Mouse (Mus musculus): ENCODE data around the gene Wars. TPM values are rescaled to one million over a fixed set of nuclear protein-coding genes. Genes with fewer than 3 reads are reported as not detected.

Gene Wars
- polyA plus RNA-seq, 1 experiment from 2014 or later, result 103 TPM

GRCm38 (mm10) chr12:108905620-108906302 is 11.8 kb upstream of the Wars start:
- Histone ChIP-seq H3K27me3 (no peaks in the 10 kb centered on the region), H3K9ac (no peak overlapping the region), H3K9me3 (replicated peaks) (no peaks in the 10 kb centered on the region), H3K27ac (peak overlapping the region; percentile 68), H3K4me3 (no peak overlapping the region), H3K4me2 (no peak overlapping the region), H3K36me3 (ENCODE audit: poor library complexity, severe bottlenecking) (no peaks in the 10 kb centered on the region), H3K4me1 (peaks cover 50% of the 10 kb centered on the region)
- ATAC-seq, result no peak
- 31% methylated on average over 14 of the region's 14 CpGs for WGBS

GRCm38 (mm10) chr12:108904276-108904653 is 10.3 kb upstream of the Wars start:
- Histone ChIP-seq H3K36me3 (ENCODE audit: poor library complexity, severe bottlenecking) (no peaks in the 10 kb centered on the region), H3K27me3 (no peaks in the 10 kb centered on the region), H3K4me2 (no peak overlapping the region), H3K4me1 (peaks cover 43% of the 10 kb centered on the region), H3K9ac (no peak overlapping the region), H3K4me3 (no peak overlapping the region), H3K9me3 (replicated peaks) (no peaks in the 10 kb centered on the region), H3K27ac (no peak overlapping the region)
- ATAC-seq, result no peak
- 34% methylated on average over 8 of the region's 8 CpGs for WGBS

- WGBS, result 72% methylated on average over 8 of the region's 8 CpGs
- H3K9ac ChIP-seq, result no peak overlapping the region
- peaks cover 39% of the 10 kb centered on the region for H3K4me1 ChIP-seq
- no peak overlapping the region for H3K4me3 ChIP-seq
- no peak overlapping the region for H3K4me2 ChIP-seq
- no peak overlapping the region; the same call in 1 of the 2 replicates for H3K27ac ChIP-seq
- H3K36me3 ChIP-seq (ENCODE audit: poor library complexity, severe bottlenecking), result no peaks in the 10 kb centered on the region
- 0 out of 2 replicates have a peak, but pooled peaks have one; percentile 48 for ATAC-seq
- H3K9me3 ChIP-seq (replicated peaks), result no peaks in the 10 kb centered on the region
- no peaks in the 10 kb centered on the region for H3K27me3 ChIP-seq
These were observed 9.8 kb upstream of the Wars start for GRCm38 (mm10) chr12:108903600-108904275.

- H3K27ac ChIP-seq, result no peak overlapping the region
- peak; percentile 46; the same call in 1 of the 2 replicates for ATAC-seq
- H3K36me3 ChIP-seq (ENCODE audit: poor library complexity, severe bottlenecking), result no peaks in the 10 kb centered on the region
- 17% methylated on average over 8 of the region's 8 CpGs for WGBS
- no peaks in the 10 kb centered on the region for H3K27me3 ChIP-seq
- no peak overlapping the region for H3K4me3 ChIP-seq
- H3K9ac ChIP-seq, result no peak overlapping the region
- no peak overlapping the region for H3K4me2 ChIP-seq
- H3K4me1 ChIP-seq, result peaks cover 36% of the 10 kb centered on the region
- H3K9me3 ChIP-seq (replicated peaks), result no peaks in the 10 kb centered on the region
These were observed 9.0 kb upstream of the Wars start for GRCm38 (mm10) chr12:108902940-108903339.

GRCm38 (mm10) chr12:108901346-108901745 is 7.4 kb upstream of the Wars start:
- no peak overlapping the region for H3K27ac ChIP-seq
- H3K4me3 ChIP-seq, result no peak overlapping the region

GRCm38 (mm10) chr12:108896006-108896405 is 2.0 kb upstream of the Wars start:
- H3K27ac ChIP-seq, result no peak overlapping the region
- no peaks in the 10 kb centered on the region for H3K36me3 ChIP-seq (ENCODE audit: poor library complexity, severe bottlenecking)
- no peak overlapping the region for H3K9ac ChIP-seq
- peaks cover 22% of the 10 kb centered on the region for H3K4me1 ChIP-seq
- H3K4me2 ChIP-seq, result no peak overlapping the region
- WGBS, result 71% methylated on average over 3 of the region's 3 CpGs
- no peak for ATAC-seq
- H3K27me3 ChIP-seq, result no peaks in the 10 kb centered on the region
- H3K9me3 ChIP-seq (replicated peaks), result no peaks in the 10 kb centered on the region
- no peak overlapping the region for H3K4me3 ChIP-seq

More at GRCm38 (mm10) chr12:108901346-108901745, 7.4 kb upstream of the Wars start:
- WGBS, result 72% methylated on average over 5 of the region's 5 CpGs
- ATAC-seq, result no peak
- Histone ChIP-seq H3K27me3 (no peaks in the 10 kb centered on the region), H3K9me3 (replicated peaks) (no peaks in the 10 kb centered on the region), H3K9ac (no peak overlapping the region), H3K4me2 (no peak overlapping the region), H3K4me1 (peaks cover 24% of the 10 kb centered on the region), H3K36me3 (ENCODE audit: poor library complexity, severe bottlenecking) (no peaks in the 10 kb centered on the region)

GRCm38 (mm10) chr12:108894432-108894816 is 450 bp upstream of the Wars start:
- no peaks in the 10 kb centered on the region for H3K27me3 ChIP-seq
- peak overlapping the region; percentile 94 for H3K4me3 ChIP-seq
- H3K27ac ChIP-seq, result no peak overlapping the region
- H3K9me3 ChIP-seq (replicated peaks), result no peaks in the 10 kb centered on the region
- ATAC-seq, result no peak; the same call in 1 of the 2 replicates
- H3K9ac ChIP-seq, result peak overlapping the region; percentile 83
- peaks cover 13% of the 10 kb centered on the region for H3K36me3 ChIP-seq (ENCODE audit: poor library complexity, severe bottlenecking)
- peak overlapping the region; percentile 81 for H3K4me2 ChIP-seq
- WGBS, result 4% methylated on average over 7 of the region's 7 CpGs
- peaks cover 22% of the 10 kb centered on the region for H3K4me1 ChIP-seq

GRCm38 (mm10) chr12:108892989-108893714 is 822 bp downstream of the Wars start, which contains the start of gene Wdr25:
TSS of gene Wdr25 (plus strand) at chr12:108893631.
- Histone ChIP-seq H3K9ac (peak within 1 kb of the TSS; percentile 83), H3K36me3 (ENCODE audit: poor library complexity, severe bottlenecking) (peaks cover 25% of the 10 kb centered on the region), H3K4me3 (peak within 1 kb of the TSS; percentile 94), H3K9me3 (replicated peaks) (no peaks in the 10 kb centered on the region), H3K4me1 (peaks cover 22% of the 10 kb centered on the region), H3K4me2 (peak within 1 kb of the TSS; percentile 81), H3K27me3 (no peaks in the 10 kb centered on the region), H3K27ac (no peak within 1 kb of the TSS)
- no peak for ATAC-seq
- 21% methylated on average over 12 of the region's 12 CpGs for WGBS

- Histone ChIP-seq H3K9me3 (replicated peaks) (no peaks in the 10 kb centered on the region), H3K9ac (no peak overlapping the region), H3K27ac (no peak overlapping the region), H3K27me3 (no peaks in the 10 kb centered on the region), H3K36me3 (ENCODE audit: poor library complexity, severe bottlenecking) (peaks cover 70% of the 10 kb centered on the region), H3K4me2 (no peak overlapping the region), H3K4me3 (no peak overlapping the region), H3K4me1 (peaks cover 13% of the 10 kb centered on the region)
- ATAC-seq, result no peak
- 64% methylated on average over 4 of the region's 4 CpGs for WGBS
These were observed 5.3 kb downstream of the Wars start for GRCm38 (mm10) chr12:108888632-108889031.

- Histone ChIP-seq H3K27me3 (no peaks in the 10 kb centered on the region), H3K36me3 (ENCODE audit: poor library complexity, severe bottlenecking) (peaks cover 84% of the 10 kb centered on the region), H3K9me3 (replicated peaks) (no peaks in the 10 kb centered on the region), H3K4me2 (no peak overlapping the region), H3K27ac (no peak overlapping the region), H3K9ac (no peak overlapping the region), H3K4me1 (no peaks in the 10 kb centered on the region), H3K4me3 (no peak overlapping the region)
- 92% methylated on average over 4 of the region's 4 CpGs for WGBS
- no peak for ATAC-seq
These were observed 6.9 kb downstream of the Wars start for GRCm38 (mm10) chr12:108887077-108887476.

GRCm38 (mm10) chr12:108885906-108886305 is 8.1 kb downstream of the Wars start:
- no peak overlapping the region for H3K4me3 ChIP-seq
- ATAC-seq, result no peak
- H3K4me1 ChIP-seq, result no peaks in the 10 kb centered on the region
- no peaks in the 10 kb centered on the region for H3K27me3 ChIP-seq
- WGBS, result 97% methylated on average over 1 of the region's 1 CpGs
- H3K9me3 ChIP-seq (replicated peaks), result no peaks in the 10 kb centered on the region
- H3K36me3 ChIP-seq (ENCODE audit: poor library complexity, severe bottlenecking), result peaks cover 94% of the 10 kb centered on the region
- no peak overlapping the region for H3K27ac ChIP-seq
- H3K9ac ChIP-seq, result no peak overlapping the region
- no peak overlapping the region for H3K4me2 ChIP-seq

- no peaks in the 10 kb centered on the region for H3K9me3 ChIP-seq (replicated peaks)
- no peak overlapping the region for H3K4me2 ChIP-seq
- no peaks in the 10 kb centered on the region for H3K27me3 ChIP-seq
- H3K4me1 ChIP-seq, result no peaks in the 10 kb centered on the region
- peaks cover 96% of the 10 kb centered on the region for H3K36me3 ChIP-seq (ENCODE audit: poor library complexity, severe bottlenecking)
- WGBS, result 92% methylated on average over 8 of the region's 8 CpGs
- no peak for ATAC-seq
- H3K27ac ChIP-seq, result no peak overlapping the region
- H3K4me3 ChIP-seq, result no peak overlapping the region
- no peak overlapping the region for H3K9ac ChIP-seq
These were observed 11.2 kb downstream of the Wars start for GRCm38 (mm10) chr12:108882776-108883175.

Measured in forebrain, embryonic 13.5 days (tissue).